Mouse (Mus musculus) granulocyte monocyte progenitor cell, adult 5-6 weeks (primary cell): ENCODE data around the gene Slc2a6. TPM values are rescaled to one million over a fixed set of nuclear protein-coding genes. Genes with fewer than 3 reads are reported as not detected.

ENCODE experiments used
- ATAC-seq: replicated peaks from 2 replicates; pipeline ENCODE4 v1.8.0; 2016; ENCODE audit warnings: mild to moderate bottlenecking, moderate TSS enrichment, inconsistent platforms; ENCODE audit not compliant: poor library complexity, severe bottlenecking
- total RNA-seq, 2 experiments: library from RNA; stranded (forward) in 1 of 2; stranded (reverse) in 1 of 2; fragments of 200-712, 200-1000 nt in 1 of 2; fragments of >200 nt in 1 of 2; fragmentation: Nextera tagmentation in 1 of 2; gene quantifications; 2 replicates each; pipeline ENCODE4 v1.2.3; 2014 to 2017

Gene Slc2a6
- total RNA-seq (2014; fragmentation: Nextera tagmentation) = 4.6 and 7.5 TPM in 2 replicates
- total RNA-seq (2017) = 2.6 and 4.0 TPM in 2 replicates

DNA sequence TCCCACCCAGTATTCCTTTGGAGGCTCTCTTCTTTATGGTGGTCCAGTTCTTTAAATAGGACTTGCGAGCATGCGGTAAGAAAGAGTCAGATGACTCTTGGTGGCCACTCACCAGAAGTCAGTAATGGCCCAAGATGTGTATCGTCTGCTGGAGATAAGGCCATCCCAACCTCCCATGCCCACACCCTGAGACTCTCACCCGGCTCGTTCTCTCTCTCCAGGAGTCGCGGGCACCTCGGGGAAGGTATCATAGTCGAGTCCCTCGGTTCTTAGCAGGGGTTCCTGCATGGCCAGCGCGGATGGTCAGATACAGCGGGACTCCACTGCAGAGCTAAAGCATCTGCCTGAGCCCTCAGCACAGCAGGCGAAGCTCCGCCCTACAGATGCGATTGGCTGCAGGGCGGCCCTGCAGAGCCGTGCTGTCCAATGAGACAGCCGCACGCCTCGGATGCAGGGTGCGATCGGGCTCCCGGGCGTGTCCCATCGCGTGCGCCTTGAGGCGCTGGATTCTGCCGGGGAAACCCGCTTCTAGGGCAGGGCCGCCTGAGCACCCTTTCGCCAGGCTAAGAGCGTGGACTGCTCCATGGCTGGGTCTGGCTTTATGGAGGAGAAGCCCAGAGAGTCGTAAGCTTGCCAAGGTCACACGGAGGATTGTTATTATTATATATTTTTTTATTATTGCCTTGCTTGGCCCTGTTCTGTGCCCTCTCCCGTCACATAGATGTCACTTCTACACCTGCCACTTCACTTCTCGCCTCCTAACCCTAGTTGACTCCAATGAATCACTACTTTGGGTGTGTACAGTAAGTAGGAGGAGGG, at the start of gene Slc2a6:
TSS of gene Slc2a6 (minus strand) at position 381 of the 819 bp plus-strand sequence.
- ATAC-seq = peak; percentile 64

DNA sequence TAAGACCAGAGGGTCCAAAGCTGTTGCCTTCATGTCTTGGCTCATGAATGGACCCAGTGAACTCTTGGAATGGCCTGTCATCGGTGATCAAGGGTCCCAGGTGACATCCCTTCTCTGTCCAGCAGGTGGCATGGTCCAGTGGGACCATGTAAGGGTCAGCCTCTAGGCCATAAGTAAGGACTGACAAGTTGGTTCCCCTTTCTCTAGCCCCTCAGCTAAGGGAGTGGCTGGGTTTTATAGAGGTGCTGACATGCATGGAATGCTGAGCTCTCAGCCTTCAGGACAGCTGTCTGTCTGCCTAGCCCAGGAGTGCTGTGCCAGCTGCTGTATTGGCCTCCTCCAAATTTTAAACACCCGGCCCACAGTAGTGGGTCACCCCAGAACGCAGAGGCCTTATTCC, 47.7 kb upstream of the Slc2a6 start:
- ATAC-seq = peak; percentile 70

DNA sequence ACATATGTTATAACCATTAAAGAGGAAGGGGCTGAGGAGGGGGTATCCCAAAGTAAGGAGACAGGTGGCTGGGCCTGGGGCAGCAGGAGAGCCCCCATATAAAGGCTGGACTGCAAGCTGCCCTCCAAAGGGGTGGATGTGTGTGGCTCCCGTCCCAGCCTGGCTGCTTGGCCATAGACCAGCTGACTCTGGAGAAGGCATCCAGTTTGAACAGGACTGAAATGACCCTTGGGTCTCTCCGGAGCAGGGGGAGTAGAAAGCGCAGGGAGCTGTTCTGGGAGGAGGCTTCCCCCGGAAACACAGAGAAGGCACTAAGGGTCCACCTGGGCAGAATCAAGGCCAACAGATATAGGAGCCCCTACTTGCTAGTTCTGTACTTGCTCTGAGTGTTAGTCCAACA, 47.0 kb upstream of the Slc2a6 start:
- no peak for ATAC-seq

DNA sequence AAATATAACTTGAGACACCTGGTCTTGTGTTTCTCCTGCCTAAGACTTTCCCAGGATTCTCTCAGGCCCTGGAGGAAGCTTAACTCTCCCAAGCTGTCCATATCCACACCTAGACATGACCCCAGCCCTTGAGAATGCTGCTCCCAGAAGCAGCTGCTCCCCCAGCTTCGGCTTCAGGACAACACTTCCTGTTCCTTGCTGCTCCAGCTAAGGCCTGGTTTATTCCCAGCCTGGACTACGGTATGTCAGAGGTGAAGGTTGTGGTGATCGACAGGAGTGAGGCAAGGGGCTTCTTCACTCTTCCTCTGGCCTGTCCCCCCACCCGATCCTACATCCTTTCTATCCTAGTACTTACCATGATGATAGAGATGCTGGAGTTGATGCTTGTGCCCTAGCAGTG, 45.6 kb upstream of the Slc2a6 start:
- no peak for ATAC-seq

DNA sequence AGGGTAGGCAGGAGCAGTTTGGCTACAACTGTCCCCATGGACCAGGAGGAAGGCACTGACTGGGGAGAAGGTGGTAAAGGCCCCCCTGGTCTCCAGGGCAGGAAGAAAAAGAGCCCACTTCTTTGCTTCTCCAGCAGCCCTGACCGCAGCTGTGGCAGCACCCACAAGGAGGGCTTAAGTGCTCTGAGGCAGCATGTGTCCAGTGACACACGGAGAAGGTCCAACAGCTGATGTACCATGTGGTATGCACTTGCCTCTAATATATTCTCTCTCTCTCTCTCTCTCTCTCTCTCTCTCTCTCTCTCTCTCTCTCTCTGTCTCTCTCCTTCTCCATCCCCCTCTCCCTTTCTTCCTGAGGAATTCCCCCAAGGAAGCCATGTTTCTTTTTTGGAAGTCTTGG, 44.2 kb upstream of the Slc2a6 start, which contains the start of gene Mymk:
TSS of gene Mymk (minus strand) at position 202 of the 400 bp plus-strand sequence.
- ATAC-seq = no peak

DNA sequence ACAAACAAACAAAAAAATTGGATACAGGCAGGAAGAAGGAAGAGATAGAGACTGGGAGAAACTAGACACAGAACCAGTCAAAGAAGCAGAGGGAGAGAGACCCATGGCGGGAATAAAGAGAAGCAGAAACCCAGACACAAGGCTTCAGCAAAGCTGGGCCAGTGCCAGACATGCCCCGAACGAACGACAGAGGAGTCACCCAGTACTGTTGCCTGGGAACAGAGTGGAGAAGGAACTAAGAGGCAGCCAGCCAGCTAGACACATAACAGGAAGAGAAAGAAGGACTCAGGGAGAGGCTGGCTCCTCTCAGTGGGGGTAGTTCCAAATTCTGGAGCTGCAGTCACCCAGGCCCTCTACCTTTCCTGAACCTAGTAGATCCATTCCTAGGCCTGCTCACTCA, 43.3 kb upstream of the Slc2a6 start:
- peak; percentile 81 for ATAC-seq

DNA sequence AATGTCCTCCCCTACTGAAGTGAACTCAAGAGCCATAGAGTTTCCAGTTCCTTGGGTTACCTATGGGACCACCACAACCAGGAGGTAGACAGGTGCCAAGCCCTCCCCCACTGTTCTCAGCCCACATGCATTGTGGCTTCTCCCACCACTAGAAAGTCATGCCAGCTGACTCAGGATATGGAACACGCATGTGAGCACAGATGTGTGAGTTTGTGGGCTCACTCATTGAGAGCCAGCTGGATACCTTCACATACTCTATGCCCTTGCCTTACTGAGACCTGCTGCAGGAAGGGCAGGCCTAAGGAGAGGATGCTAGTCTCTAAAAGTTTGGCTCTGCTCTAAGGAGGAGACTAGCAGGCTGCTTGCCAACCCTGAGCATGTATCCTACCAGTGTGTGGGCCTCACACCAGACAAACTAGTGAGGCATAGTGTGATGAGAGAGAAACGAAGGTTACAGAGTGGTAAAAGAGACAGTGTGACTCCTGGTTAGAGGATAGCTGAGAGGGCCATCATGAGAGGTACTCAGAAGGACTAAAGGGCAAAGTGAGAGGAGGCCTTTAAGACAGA, 42.5 kb upstream of the Slc2a6 start:
- no peak for ATAC-seq

DNA sequence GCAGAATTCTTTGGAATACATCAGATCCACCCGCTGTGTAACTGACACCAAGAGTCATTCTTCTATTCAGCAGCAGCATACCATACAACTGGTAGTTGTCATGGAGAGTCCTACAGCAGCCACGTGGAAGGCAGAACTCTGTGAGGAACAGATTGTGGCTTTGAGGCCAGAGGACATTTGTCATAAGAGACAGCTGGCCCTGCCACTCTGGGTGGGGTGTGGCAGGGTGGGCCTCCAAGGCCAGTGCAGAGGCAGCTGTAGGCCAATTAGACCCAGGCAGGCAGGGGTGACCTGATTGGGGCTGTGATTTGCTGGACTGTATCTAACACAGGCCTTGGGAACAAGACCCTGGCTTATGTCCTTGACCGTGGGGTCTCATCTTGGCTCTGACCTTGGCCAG, 41.8 kb upstream of the Slc2a6 start:
- no peak for ATAC-seq

DNA sequence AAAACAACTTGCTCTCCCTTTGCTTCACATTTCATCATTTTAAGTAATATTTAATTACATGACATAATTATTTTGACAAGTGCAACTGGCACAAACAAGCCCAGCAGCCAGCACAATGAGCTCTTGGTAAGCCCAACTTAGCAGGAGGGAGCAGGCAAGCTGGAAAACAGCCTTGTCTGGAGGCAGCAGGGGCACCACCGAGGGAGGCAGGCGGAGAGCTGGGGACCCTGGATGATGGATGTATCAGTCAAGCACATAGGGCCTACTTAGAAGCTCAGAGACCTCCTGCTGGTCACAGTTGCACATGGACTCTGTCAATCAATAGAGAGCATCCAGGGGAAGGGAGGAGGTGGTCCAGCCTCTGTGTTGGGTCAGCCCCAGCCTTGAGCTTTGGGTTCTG, 40.2 kb upstream of the Slc2a6 start:
- no peak for ATAC-seq

DNA sequence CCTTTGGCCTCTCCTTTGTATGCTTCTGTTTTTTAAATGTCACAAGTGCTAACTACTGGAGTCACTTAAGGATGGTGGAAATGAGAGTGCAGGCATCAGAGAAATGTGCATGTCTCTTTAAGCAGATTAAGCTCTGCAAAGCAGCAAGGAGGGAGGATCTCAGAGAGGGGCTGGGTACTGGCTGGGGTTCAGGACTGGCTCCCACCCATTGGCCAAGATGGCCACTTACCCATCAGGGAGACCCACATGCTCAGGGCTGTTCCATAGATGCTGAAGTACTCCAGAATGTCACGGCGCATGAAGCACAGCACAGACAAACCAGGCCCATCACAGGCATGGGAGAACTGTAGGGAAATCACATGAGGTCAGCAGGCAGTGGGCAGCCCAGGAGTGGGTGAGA, 39.3 kb upstream of the Slc2a6 start:
- ATAC-seq = no peak

DNA sequence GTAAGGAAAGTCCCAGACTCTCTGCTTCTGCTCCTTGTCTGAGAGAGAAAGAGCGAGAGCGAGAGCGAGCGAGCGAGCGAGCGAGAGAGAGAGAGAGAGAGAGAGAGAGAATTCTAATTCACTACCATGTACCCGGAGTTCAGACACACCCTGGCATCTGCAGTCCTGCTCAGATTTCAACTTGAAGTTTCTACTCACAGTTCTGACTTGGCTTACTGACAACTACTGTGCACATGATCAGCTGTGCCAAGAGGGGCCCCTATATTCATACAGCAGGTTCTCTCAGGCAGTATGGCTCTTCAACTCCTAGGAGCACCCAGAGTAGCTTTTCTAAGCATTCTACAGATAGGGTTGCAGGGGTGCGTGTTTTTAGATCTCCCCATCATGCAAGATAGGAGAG, 31.4 kb upstream of the Slc2a6 start:
- ATAC-seq = no peak

DNA sequence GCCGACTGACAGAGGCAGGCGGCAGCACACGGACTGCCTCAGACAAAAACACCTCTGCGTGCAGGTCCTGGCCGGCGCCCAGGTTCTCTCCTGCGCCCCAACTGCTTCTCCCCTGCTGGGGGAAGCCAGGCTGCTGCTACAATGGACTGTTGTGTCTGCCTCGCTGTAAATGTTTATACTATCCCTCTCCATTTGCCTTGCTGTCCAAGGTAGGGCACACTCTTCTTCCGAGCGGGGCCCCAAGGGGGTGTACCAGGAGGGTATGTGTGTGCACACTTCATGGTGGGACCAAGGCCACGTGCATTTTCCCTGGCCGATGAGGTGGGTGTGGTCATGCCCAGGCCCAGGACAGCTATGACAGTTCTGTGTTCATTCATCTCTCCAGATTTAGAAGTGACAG, 31.0 kb upstream of the Slc2a6 start:
- ATAC-seq = no peak

DNA sequence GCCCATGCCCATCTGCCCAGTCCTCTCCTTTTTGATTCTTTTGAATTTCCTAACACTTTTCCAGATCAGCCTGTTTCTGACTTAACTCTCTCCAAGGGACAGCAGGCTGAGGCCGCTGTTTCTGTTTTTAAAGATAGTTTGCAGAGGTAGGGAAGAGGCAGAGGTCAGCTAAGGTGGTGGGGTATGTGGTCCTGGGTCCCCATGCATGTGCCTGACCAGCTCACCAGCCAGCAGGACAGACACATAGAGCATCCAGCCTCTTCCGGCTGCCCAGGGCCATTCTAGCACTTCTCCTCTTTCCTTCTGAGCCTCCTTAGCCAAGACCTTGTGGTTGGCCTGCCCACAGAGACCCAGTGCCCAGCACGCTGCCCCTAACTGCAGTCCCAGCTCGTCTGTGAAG, 30.5 kb upstream of the Slc2a6 start:
- ATAC-seq = no peak

DNA sequence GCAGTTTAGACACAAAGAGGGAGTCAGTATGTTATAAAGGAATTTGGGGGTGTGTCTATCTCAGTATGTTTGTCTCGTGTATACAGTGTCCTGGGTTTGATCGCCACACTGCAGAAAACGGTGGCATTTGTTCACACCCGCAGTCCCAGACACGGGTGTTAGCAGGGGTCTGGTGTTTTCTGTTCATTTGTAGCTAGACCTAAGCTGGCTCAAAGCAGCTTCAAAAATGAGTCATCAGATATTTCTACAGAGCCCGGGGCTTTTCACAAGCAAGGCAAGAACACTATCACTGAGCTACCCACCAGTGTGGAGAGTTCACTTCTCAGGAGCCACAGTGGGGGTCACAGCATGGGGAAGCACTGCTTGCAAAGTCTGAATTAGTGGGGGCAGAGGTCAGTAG, 21.6 kb upstream of the Slc2a6 start:
- ATAC-seq = no peak

DNA sequence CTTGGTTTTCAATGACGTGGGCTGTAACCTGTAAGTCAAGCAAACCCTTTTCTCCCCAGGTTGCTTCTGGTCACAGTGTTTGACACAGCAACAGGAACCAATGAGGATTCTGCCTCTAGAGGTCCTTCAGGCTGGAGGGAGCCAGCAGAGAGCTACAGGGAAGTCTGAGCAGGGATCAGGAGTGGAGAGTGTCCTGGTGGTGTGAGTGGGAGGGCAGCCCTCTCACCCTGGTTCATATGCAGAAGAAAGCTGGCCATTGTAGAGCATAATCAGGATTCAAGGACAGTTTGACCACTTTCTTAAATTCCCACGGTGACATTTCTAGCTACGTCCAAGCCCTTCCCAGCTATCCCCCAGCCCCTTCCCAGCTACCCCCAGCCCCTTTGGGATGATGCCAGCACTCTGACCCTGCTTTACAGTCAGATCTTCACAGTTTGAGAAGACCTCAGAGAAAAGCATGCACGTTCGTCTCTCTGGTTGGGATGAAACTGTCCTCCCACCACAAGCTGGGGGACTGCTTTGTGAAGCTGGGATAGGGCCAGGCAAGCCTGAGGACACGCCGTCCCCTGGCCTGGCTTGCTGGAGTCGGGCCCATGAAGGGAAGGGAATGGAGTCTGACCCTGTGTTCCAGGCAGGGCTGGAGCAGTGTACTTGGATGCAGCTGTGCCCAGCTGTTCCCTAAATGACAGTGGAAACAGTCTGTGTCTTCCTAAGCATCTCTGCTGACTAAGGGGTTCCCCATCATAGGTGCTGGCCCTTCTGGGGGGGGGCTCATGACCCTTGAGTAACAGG, 18.4 kb upstream of the Slc2a6 start:
- no peak for ATAC-seq

DNA sequence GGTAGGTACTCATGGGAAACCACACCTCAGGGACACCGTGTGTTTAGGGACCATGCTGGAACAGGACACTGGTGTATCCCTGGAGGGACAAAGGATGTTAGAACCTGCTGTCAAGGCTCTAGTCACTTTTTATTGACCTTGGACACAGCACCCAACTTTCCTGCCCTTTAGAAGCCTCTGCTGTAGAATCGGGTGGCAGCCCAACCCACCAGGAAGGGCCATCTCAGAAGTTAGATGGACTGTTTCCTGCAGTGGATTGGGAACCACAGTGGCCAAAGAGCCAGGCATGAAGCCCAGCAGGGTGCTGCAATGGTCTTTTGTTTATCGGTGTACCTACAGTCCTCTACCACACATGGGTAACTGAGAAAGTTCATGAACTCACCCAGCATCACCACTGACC, 16.8 kb upstream of the Slc2a6 start:
- no peak for ATAC-seq

DNA sequence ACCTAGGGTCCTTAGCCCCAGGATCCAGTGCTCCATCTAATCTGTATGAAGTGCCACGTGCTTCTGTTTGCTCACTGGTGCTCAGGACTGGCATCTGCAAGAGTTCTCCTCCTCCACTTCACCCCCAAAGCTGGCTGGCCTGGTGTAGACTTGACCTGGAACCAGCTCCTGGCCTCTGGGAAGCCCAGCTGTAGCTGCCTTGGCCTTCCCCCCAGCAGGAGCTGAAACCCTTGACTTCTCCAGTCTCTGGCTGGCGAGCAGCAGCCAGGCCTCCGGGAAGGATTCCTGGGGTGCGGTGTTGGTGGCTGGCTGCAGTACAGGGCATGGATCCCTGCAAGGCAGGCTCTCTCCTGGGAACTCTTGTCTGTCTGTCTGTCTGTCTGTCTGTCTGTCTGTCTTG, 16.4 kb upstream of the Slc2a6 start:
- ATAC-seq = no peak

DNA sequence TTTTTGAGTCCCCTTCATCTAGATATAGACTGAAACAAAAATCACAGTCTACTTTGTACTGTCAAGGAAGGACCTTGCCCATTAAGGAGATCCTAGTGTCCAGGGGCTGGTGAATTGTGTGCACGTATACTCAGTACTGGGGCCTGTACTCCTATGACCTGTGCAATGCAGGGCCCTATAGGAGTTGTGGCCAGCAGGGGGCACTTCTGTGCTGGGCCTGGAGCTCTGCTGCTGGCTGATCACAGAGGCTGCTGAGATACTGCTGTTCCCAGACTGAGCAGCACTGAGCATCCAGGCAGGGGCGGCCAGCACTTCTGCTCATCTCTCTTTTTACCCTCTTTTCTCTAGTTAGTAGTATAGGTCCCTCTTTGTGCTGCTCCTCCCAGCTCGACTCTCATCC, 15.7 kb upstream of the Slc2a6 start:
- ATAC-seq = peak; percentile 66

DNA sequence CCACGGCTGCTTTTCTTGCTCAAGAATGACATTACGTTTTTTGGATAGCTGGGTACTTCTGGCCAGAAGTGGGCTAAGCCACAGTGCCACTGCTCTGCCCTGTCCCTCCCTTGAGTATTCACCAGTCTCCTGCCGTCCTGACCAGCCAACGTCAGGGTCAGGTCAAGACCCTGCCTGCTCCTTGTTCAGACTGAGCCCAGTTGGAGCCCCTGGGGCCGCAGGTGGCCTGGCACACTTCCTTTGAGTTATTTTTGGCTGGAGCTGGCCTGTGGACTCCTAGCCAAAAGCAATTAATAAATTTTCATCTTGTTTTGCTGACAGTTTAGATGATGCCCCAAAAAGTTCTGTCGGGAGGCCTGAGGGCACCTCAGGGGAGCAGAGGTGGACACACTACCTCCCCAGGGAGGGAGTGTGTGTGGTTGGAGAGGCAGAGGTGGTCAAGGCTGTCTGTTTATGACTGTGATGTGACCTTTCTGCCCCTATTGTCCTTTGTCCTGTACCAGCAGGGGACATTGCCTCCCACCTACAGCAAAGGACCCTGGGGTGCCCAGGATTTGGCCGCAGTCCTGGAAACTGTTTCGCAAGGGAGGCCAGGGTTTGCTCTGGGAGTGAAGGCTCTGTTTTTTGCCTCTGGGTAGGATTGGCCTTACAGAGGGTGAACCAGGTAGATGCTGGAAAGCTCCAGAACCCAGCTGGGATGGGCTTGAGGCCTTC, 14.5 kb upstream of the Slc2a6 start:
- no peak for ATAC-seq

DNA sequence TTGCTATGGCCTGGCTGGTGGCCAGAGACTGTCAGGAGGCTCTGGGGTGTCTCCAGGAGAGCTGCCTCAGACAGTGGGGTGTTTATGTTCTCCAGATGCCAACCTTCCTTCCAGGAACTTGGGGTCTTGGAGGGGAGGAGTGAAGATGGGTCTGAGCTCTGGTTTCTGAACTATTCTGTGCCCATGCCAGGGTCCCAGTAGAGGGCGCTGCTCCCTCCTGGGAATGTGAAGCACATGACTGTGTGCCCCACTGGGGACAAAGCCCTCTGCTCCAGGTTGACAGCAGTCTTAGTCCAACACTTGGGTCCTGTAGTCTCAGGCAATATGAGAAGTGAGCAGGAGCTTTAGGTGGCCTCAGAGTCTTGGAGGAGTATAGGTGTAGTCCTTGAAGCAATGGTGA, 11.5 kb upstream of the Slc2a6 start:
- ATAC-seq = 0 out of 2 replicates have a peak, but pooled peaks have one; percentile 23

DNA sequence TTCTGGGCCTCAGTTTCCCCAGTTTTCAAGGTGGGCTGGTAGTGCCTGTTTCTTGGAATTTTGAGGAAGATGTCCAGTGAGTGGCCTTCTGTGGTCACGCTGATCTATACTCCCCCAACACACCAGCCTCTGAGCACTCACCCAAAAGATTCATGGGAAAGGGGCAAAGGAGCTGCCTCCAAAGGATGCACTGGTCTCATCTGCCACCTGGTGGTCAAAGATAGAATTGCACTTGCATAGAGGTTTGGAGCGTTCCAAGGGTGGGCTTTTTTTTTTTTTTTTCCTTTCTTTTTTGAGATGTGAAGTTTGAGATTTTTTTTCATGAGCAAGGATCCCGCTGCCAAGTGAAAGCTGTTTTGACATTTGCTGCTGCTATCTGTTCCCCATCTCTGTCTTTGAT, 10.8 kb upstream of the Slc2a6 start:
- peak; percentile 56 for ATAC-seq
